Mouse (Mus musculus): Measurements from ENCODE around the gene Gse1.

- no peak for TF ChIP-seq TAL1 (IDR thresholded peaks at IDR 0.05; ENCODE audit: low read length)
- no peak for TF ChIP-seq GATA1 (IDR thresholded peaks at IDR 0.05; ENCODE audit: low read length)
Measured at GRCm38 (mm10) chr8:120255406-120255987, 27.2 kb downstream of the Gse1 start.
